Mouse (Mus musculus) limb, embryonic 14.5 days (tissue): ENCODE measurements at regions not wholly inside any gene's neighbourhood (a gene's known extent, or its start where the extent isn't known, plus 50 kb on each side); places are given as distances from the start of the nearest gene placed in this dataset.

Experiments
- ATAC-seq: fragments of 200-750 bp; cut with Nextera tagmentation; 2 replicates; pipeline ENCODE4 v1.8.0; 2017; ENCODE audit warnings: low read depth, moderate number of reproducible peaks, moderate TSS enrichment; ENCODE audit not compliant: low FRiP score
- DNase-seq: peaks from one replicate; pipeline ENCODE4 v3.0.0-alpha.2; 2015; ENCODE audit warnings: low spot score
- H3K27ac ChIP-seq: fragments of 300-500 bp; sonication (generic); replicated peaks from 2 replicates; pipeline ENCODE4 v1.5.1; 2014; ENCODE audit warnings: low read depth, mild to moderate bottlenecking, low read length, moderate library complexity, mixed read lengths
- H3K27me3 ChIP-seq: fragments of 300-500 bp; sonication (generic); 2 replicates; pipeline ENCODE4 v1.6.1; 2014; ENCODE audit warnings: low read length, mixed read lengths; ENCODE audit not compliant: control insufficient read depth, insufficient read depth
- H3K36me3 ChIP-seq: fragments of 300-500 bp; sonication (generic); 2 replicates; pipeline ENCODE4 v1.6.1; 2014; ENCODE audit warnings: mild to moderate bottlenecking, low read length, moderate library complexity, mixed read lengths; ENCODE audit not compliant: control insufficient read depth, insufficient read depth
- H3K4me1 ChIP-seq: fragments of 300-500 bp; sonication (generic); 2 replicates; pipeline ENCODE4 v1.6.1; 2014; ENCODE audit warnings: antibody characterized with exemption, low read length, mixed read lengths; ENCODE audit not compliant: control insufficient read depth, insufficient read depth
- H3K4me2 ChIP-seq: fragments of 300-500 bp; sonication (generic); replicated peaks from 2 replicates; pipeline ENCODE4 v1.6.1; 2014; ENCODE audit warnings: low read depth, mild to moderate bottlenecking, low read length, moderate library complexity; ENCODE audit not compliant: severe bottlenecking
- H3K4me3 ChIP-seq: fragments of 300-500 bp; sonication (generic); replicated peaks from 2 replicates; pipeline ENCODE4 v1.5.1; 2014; ENCODE audit warnings: low read length
- H3K9ac ChIP-seq: fragments of 300-500 bp; sonication (generic); 2 replicates; pipeline ENCODE4 v1.6.1; 2014; ENCODE audit warnings: mild to moderate bottlenecking, low read depth, low read length, moderate library complexity; ENCODE audit not compliant: severe bottlenecking
- H3K9me3 ChIP-seq: fragments of 300-500 bp; sonication (generic); 2 replicates; pipeline ENCODE4 v1.6.1; 2016; ENCODE audit warnings: low read length; ENCODE audit not compliant: control insufficient read depth
- POLR2A ChIP-seq: fragments of 200-500 bp; IDR thresholded peaks from 2 replicates; pipeline ENCODE4 v1.8.0; 2012; ENCODE audit warnings: inconsistent platforms, mild to moderate bottlenecking, moderate library complexity, borderline replicate concordance; ENCODE audit not compliant: insufficient read depth, insufficient read length; ENCODE audit errors: extremely low read depth
- WGBS: fragments of 180-500 bp; shearing (Covaris S2); extraction: QIAGEN DNeasy Blood & Tissue Kit; methylation state at CpG from one replicate; pipeline ENCODE4 v1.1.7; 2014; 5-methylcytosine and 5-hydroxymethylcytosine counted together

GRCm38 (mm10) chr8:60838526-60838925 is 51.7 kb upstream of the Hpf1 start:
- no peak for DNase-seq
- no peaks in the 10 kb centered on the region for H3K27me3 ChIP-seq
- H3K4me3 ChIP-seq: no peak overlapping the region
- 0% methylated on average over 3 of the region's 3 CpGs for WGBS
- H3K4me1 ChIP-seq: no peaks in the 10 kb centered on the region
- H3K4me2 ChIP-seq: no peak overlapping the region
- no peaks in the 10 kb centered on the region for H3K9me3 ChIP-seq
- no peaks in the 10 kb centered on the region for H3K36me3 ChIP-seq
- no peak overlapping the region for H3K9ac ChIP-seq
- ATAC-seq: no peak
- TF ChIP-seq POLR2A: no peak
- no peak overlapping the region for H3K27ac ChIP-seq
